Comparison of ENCODE assay signal across 8 mouse cellular contexts in genomic region chr17:66757025-66757511, GRCm38 (mm10).
DNase-seq lines count a peak whose midpoint lies in the region; ATAC-seq and TF ChIP-seq lines count a peak whose summit lies in the region.

No protein-coding gene starts in this region.

- H3K4me2 ChIP-seq in heart, embryonic 16.5 days (ENCODE audit: low read depth, low read length): peak overlapping the region; percentile 37
- H3K4me2 ChIP-seq in forebrain, embryonic 14.5 days (ENCODE audit: low read length): peak overlapping the region; percentile 32
- peak overlapping the region; percentile 27 for H3K4me2 ChIP-seq in liver, embryonic 12.5 days
- H3K4me2 ChIP-seq in neural tube, embryonic 14.5 days (ENCODE audit: low read depth, low read length): peak overlapping the region; percentile 31; the same call in 1 of the 2 replicates

- no peaks in the 10 kb centered on the region for H3K27me3 ChIP-seq in heart, embryonic 16.5 days (ENCODE audit: control insufficient read depth, insufficient read depth, low read length)
- H3K27me3 ChIP-seq in forebrain, embryonic 14.5 days (replicated peaks; ENCODE audit: control insufficient read depth, insufficient read depth, low read length): no peaks in the 10 kb centered on the region
- H3K27me3 ChIP-seq in liver, embryonic 12.5 days (replicated peaks): no peaks in the 10 kb centered on the region
- no peaks in the 10 kb centered on the region for H3K27me3 ChIP-seq in neural tube, embryonic 14.5 days (ENCODE audit: control insufficient read depth, insufficient read depth, low read length)
- H3K27me3 ChIP-seq in thymus, adult 2 months (ENCODE audit: control insufficient read depth, insufficient read depth, low read length): no peaks in the 10 kb centered on the region

- intact Hi-C loops in heart, postnatal 10 days (cut with DNase I): loop anchor here (5.0 to 10.0 kb wide), 3 partner anchors 75 to 718 kb away; no protein-coding TSS in a partner anchor

- WGBS in heart, embryonic 16.5 days: 53% methylated on average over 10 of the region's 10 CpGs
- 9% methylated on average over 10 of the region's 10 CpGs for WGBS in forebrain, embryonic 14.5 days
- 58% methylated on average over 10 of the region's 10 CpGs for WGBS in liver, embryonic 12.5 days (ENCODE audit: insufficient replicate concordance)
- 15% methylated on average over 10 of the region's 10 CpGs for WGBS in neural tube, embryonic 14.5 days
- WGBS in thymus, adult 2 months: 89% methylated on average over 10 of the region's 10 CpGs

- H3K36me3 ChIP-seq in heart, embryonic 16.5 days (ENCODE audit: control insufficient read depth, insufficient read depth): peaks cover 6% of the 10 kb centered on the region
- H3K36me3 ChIP-seq in forebrain, embryonic 14.5 days (ENCODE audit: control insufficient read depth, insufficient read depth, low read length): no peaks in the 10 kb centered on the region
- H3K36me3 ChIP-seq in liver, embryonic 12.5 days: no peaks in the 10 kb centered on the region
- H3K36me3 ChIP-seq in neural tube, embryonic 14.5 days (ENCODE audit: control insufficient read depth, insufficient read depth, low read length): no peaks in the 10 kb centered on the region
- H3K36me3 ChIP-seq in thymus, adult 2 months (ENCODE audit: control insufficient read depth, insufficient read depth, low read length): no peaks in the 10 kb centered on the region

- no peak overlapping the region; the same call in 1 of the 2 replicates for H3K27ac ChIP-seq in heart, embryonic 16.5 days (ENCODE audit: low read length)
- peak overlapping the region; percentile 22; the same call in 1 of the 2 replicates for H3K27ac ChIP-seq in forebrain, embryonic 14.5 days (ENCODE audit: low read depth, low read length)
- no peak overlapping the region for H3K27ac ChIP-seq in liver, embryonic 12.5 days
- H3K27ac ChIP-seq in neural tube, embryonic 14.5 days (ENCODE audit: low read depth, low read length): no peak overlapping the region
- no peak overlapping the region for H3K27ac ChIP-seq in thymus, adult 2 months (ENCODE audit: control insufficient read depth, insufficient read depth, low read length)

- no peak overlapping the region for H3K9ac ChIP-seq in heart, embryonic 16.5 days (ENCODE audit: low read length)
- H3K9ac ChIP-seq in forebrain, embryonic 14.5 days (ENCODE audit: low read length): no peak overlapping the region; the same call in 1 of the 2 replicates
- no peak overlapping the region for H3K9ac ChIP-seq in liver, embryonic 12.5 days
- H3K9ac ChIP-seq in neural tube, embryonic 14.5 days (replicated peaks; ENCODE audit: low read depth, low read length): no peak overlapping the region

- TF ChIP-seq POLR2A in thymus, adult 2 months (IDR thresholded peaks at IDR 0.05; ENCODE audit: control insufficient read depth, extremely low read depth, insufficient read depth, low read length, poor library complexity): no peak

- no peak for TF ChIP-seq CTCF in thymus, adult 2 months (IDR thresholded peaks at IDR 0.05; ENCODE audit: borderline replicate concordance, control insufficient read depth, extremely low read depth, insufficient read depth, low read length, poor library complexity)

- H3K4me3 ChIP-seq in heart, embryonic 16.5 days (ENCODE audit: low read length): no peak overlapping the region; the same call in 1 of the 2 replicates
- peak overlapping the region; percentile 11; the same call in 1 of the 2 replicates for H3K4me3 ChIP-seq in forebrain, embryonic 14.5 days (ENCODE audit: low read depth, low read length)
- no peak overlapping the region for H3K4me3 ChIP-seq in liver, embryonic 12.5 days
- H3K4me3 ChIP-seq in neural tube, embryonic 14.5 days (ENCODE audit: low read depth, low read length): no peak overlapping the region
- H3K4me3 ChIP-seq in thymus, adult 2 months (ENCODE audit: control insufficient read depth, insufficient read depth, low read length): no peak overlapping the region

- no peak for DNase-seq in heart, postnatal 10 days
- DNase-seq in forebrain, embryonic 14.5 days (ENCODE audit: low spot score): peak; percentile 88
- DNase-seq in thymus, adult 2 months: no peak
- DNase-seq in adrenal gland, adult 2 months: no peak
- no peak for DNase-seq in urinary bladder, postnatal 36 days (ENCODE audit: low spot score in 2 of 2)

- no peak for ATAC-seq in heart, embryonic 16.5 days (replicated peaks; ENCODE audit: extremely low read depth, insufficient read depth, low FRiP score)
- peak; percentile 88 for ATAC-seq in forebrain, embryonic 14.5 days
- no peak for ATAC-seq in liver, embryonic 12.5 days
- ATAC-seq in neural tube, embryonic 14.5 days (ENCODE audit: low read depth): peak; percentile 68; the same call in 1 of the 2 replicates

- H3K4me1 ChIP-seq in heart, embryonic 16.5 days (ENCODE audit: control insufficient read depth, insufficient read depth, low read length): peaks cover 3% of the 10 kb centered on the region
- H3K4me1 ChIP-seq in forebrain, embryonic 14.5 days (ENCODE audit: control insufficient read depth, insufficient read depth, low read length): peaks cover 15% of the 10 kb centered on the region; the same call in 1 of the 2 replicates
- 0 out of 2 replicates have a peak, but pooled peaks cover 4% of the 10 kb centered on the region for H3K4me1 ChIP-seq in liver, embryonic 12.5 days
- peaks cover 10% of the 10 kb centered on the region for H3K4me1 ChIP-seq in neural tube, embryonic 14.5 days (ENCODE audit: control insufficient read depth, insufficient read depth, low read length)
- H3K4me1 ChIP-seq in thymus, adult 2 months (replicated peaks; ENCODE audit: control insufficient read depth, insufficient read depth, low read length): no peaks in the 10 kb centered on the region

- H3K9me3 ChIP-seq in heart, embryonic 16.5 days (replicated peaks; ENCODE audit: control insufficient read depth, low read length): no peaks in the 10 kb centered on the region
- no peaks in the 10 kb centered on the region for H3K9me3 ChIP-seq in forebrain, embryonic 14.5 days (replicated peaks; ENCODE audit: control insufficient read depth, low read length)
- H3K9me3 ChIP-seq in liver, embryonic 12.5 days (replicated peaks): no peaks in the 10 kb centered on the region
- no peaks in the 10 kb centered on the region for H3K9me3 ChIP-seq in neural tube, embryonic 14.5 days (ENCODE audit: control insufficient read depth, low read length)

Comparison
In these comparisons a context has a peak if more than half of its experiments do, and no peak if none do; other contexts are left out.
1. ATAC-seq: peak in forebrain, embryonic 14.5 days (single experiment) and neural tube, embryonic 14.5 days (single experiment); none in heart, embryonic 16.5 days (single experiment) and liver, embryonic 12.5 days (single experiment).
2. Peak in every context shown above with its lines, with median percentiles within 50 percentile points of each other: H3K4me2 ChIP-seq.